Mouse (Mus musculus): Measurements from ENCODE around the gene Pon2. TPM values are rescaled to one million over a fixed set of nuclear protein-coding genes. Genes with fewer than 3 reads are reported as not detected.
"Not testable (repeated sequence)": the region's sequence is repeated elsewhere in the genome, so short reads cannot be mapped to it uniquely, and the experiment has no call there.

Gene Pon2
- 50.7 and 51.8 TPM in 2 replicates for polyA plus RNA-seq (2015; fragmentation: Nextera tagmentation; extraction: Ambion mirVana)

GRCm38 (mm10) chr6:5298092-5298554 lies at the start of gene Pon2:
Pon2 (minus strand) TSS chr6:5298455.
- no peaks in the 10 kb centered on the region; the same call in 1 of the 2 replicates for H3K36me3 ChIP-seq
- WGBS, result 1% methylated on average over 41 of the region's 47 CpGs

DNA sequence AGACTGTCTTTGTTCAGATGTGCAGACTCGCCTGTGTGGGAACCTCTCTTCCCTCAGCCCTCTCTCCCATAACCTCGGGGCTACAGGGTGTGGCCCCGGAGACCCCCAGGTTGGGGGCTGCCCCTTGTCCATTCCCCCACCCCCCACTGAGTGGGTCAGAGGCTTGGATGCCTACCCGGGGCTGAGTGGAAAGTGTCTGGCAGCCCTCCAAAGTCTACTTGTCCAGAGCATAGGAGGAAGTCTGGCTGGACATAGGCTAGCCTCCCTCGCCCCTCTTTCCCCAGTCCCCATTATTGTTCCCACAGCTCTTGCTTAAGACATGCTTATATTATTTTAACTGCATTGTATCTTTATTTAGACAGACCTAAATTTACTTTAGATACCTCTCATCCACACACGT lies 46.0 kb upstream of the Pon2 start:
- ATAC-seq (ENCODE audit: insufficient number of reproducible peaks, low FRiP score, low TSS enrichment, low read depth), result no peak

More at GRCm38 (mm10) chr6:5298092-5298554, at the start of gene Pon2:
- Histone ChIP-seq H3K4me3 (replicated peaks) (peak within 1 kb of the TSS; percentile 54), H3K9me3 (replicated peaks) (no peaks in the 10 kb centered on the region), H3K4me1 (0 out of 2 replicates have a peak, but pooled peaks cover 3% of the 10 kb centered on the region), H3K9ac (peak within 1 kb of the TSS; percentile 42), H3K27me3 (no peaks in the 10 kb centered on the region), H3K4me2 (replicated peaks) (peak within 1 kb of the TSS; percentile 59), H3K27ac (replicated peaks) (peak within 1 kb of the TSS; percentile 87)
- peak; percentile 91 for ATAC-seq (ENCODE audit: insufficient number of reproducible peaks, low FRiP score, low TSS enrichment, low read depth)

GRCm38 (mm10) chr6:5339283-5339682 lies 41.0 kb upstream of the Pon2 start:
- H3K4me3 ChIP-seq (replicated peaks); ATAC-seq (ENCODE audit: insufficient number of reproducible peaks, low FRiP score, low TSS enrichment, low read depth); H3K4me2 ChIP-seq (replicated peaks); H3K9ac ChIP-seq; H3K27me3 ChIP-seq; H3K36me3 ChIP-seq; H3K4me1 ChIP-seq; H3K27ac ChIP-seq (replicated peaks); H3K9me3 ChIP-seq (replicated peaks): not testable (repeated sequence)
- WGBS, result 96% methylated on average over 1 of the region's 1 CpGs

More for the DNA sequence above, 46.0 kb upstream of the Pon2 start:
- Histone ChIP-seq H3K9ac (no peak overlapping the region), H3K27ac (replicated peaks) (no peak overlapping the region), H3K4me3 (replicated peaks) (no peak overlapping the region), H3K9me3 (replicated peaks) (no peaks in the 10 kb centered on the region), H3K4me1 (no peaks in the 10 kb centered on the region), H3K4me2 (replicated peaks) (no peak overlapping the region), H3K27me3 (no peaks in the 10 kb centered on the region), H3K36me3 (no peaks in the 10 kb centered on the region)
- WGBS, result 74% methylated on average over 6 of the region's 6 CpGs

GRCm38 (mm10) chr6:5338781-5339180 lies 40.5 kb upstream of the Pon2 start:
- not testable (repeated sequence) for H3K4me2 ChIP-seq (replicated peaks); H3K4me1 ChIP-seq; H3K27me3 ChIP-seq; H3K27ac ChIP-seq (replicated peaks); H3K9ac ChIP-seq; H3K36me3 ChIP-seq; H3K4me3 ChIP-seq (replicated peaks); H3K9me3 ChIP-seq (replicated peaks); ATAC-seq (ENCODE audit: insufficient number of reproducible peaks, low FRiP score, low TSS enrichment, low read depth)
- WGBS, result 79% methylated on average over 4 of the region's 4 CpGs

GRCm38 (mm10) chr6:5336016-5336415 lies 37.8 kb upstream of the Pon2 start:
- H3K9me3 ChIP-seq (replicated peaks); ATAC-seq (ENCODE audit: insufficient number of reproducible peaks, low FRiP score, low TSS enrichment, low read depth); H3K4me1 ChIP-seq; H3K4me3 ChIP-seq (replicated peaks); H3K27me3 ChIP-seq; H3K36me3 ChIP-seq; H3K27ac ChIP-seq (replicated peaks); H3K4me2 ChIP-seq (replicated peaks); H3K9ac ChIP-seq: not testable (repeated sequence)

DNA sequence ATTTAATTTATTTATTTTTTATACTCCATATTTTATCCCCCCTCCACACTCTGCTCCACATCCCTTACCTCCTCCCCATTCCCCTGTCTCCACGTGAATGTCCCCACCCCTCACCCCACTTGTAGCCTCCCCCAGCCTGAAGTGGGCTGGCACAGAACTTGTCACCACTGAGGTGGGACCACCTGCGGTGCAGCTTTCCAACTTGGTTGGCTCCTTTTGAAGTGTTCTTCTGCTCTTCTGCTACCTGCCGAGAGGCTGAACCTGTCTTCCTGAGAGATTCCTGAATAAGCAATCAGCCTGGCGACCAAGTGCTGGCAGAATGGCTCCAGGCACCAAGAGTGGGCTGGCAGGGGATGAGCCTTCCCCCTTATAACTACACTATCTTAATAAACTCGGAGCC lies 35.8 kb upstream of the Pon2 start:
- no peak for ATAC-seq (ENCODE audit: insufficient number of reproducible peaks, low FRiP score, low TSS enrichment, low read depth)
- 56% methylated on average over 5 of the region's 5 CpGs for WGBS

GRCm38 (mm10) chr6:5332560-5333150 lies 34.4 kb upstream of the Pon2 start:
- WGBS, result 67% methylated on average over 3 of the region's 3 CpGs

More for the DNA sequence above, 35.8 kb upstream of the Pon2 start:
- no peaks in the 10 kb centered on the region for H3K36me3 ChIP-seq
- H3K4me2 ChIP-seq (replicated peaks), result no peak overlapping the region
- H3K9me3 ChIP-seq (replicated peaks), result no peaks in the 10 kb centered on the region
- H3K27ac ChIP-seq (replicated peaks), result no peak overlapping the region
- H3K9ac ChIP-seq, result no peak overlapping the region
- H3K4me3 ChIP-seq (replicated peaks), result no peak overlapping the region
- no peaks in the 10 kb centered on the region for H3K4me1 ChIP-seq
- H3K27me3 ChIP-seq, result no peaks in the 10 kb centered on the region

GRCm38 (mm10) chr6:5325122-5325521 lies 26.9 kb upstream of the Pon2 start:
- Histone ChIP-seq H3K36me3 (no peaks in the 10 kb centered on the region), H3K9ac (no peak overlapping the region), H3K4me1 (no peaks in the 10 kb centered on the region), H3K27me3 (no peaks in the 10 kb centered on the region), H3K4me3 (replicated peaks) (no peak overlapping the region), H3K27ac (replicated peaks) (no peak overlapping the region), H3K4me2 (replicated peaks) (no peak overlapping the region), H3K9me3 (replicated peaks) (no peaks in the 10 kb centered on the region)
- WGBS, result 65% methylated on average over 2 of the region's 2 CpGs
- no peak for ATAC-seq (ENCODE audit: insufficient number of reproducible peaks, low FRiP score, low TSS enrichment, low read depth)

More at GRCm38 (mm10) chr6:5332560-5333150, 34.4 kb upstream of the Pon2 start:
- H3K36me3 ChIP-seq, result no peaks in the 10 kb centered on the region
- no peaks in the 10 kb centered on the region for H3K9me3 ChIP-seq (replicated peaks)
- no peaks in the 10 kb centered on the region for H3K27me3 ChIP-seq
- H3K4me3 ChIP-seq (replicated peaks), result no peak overlapping the region
- H3K4me2 ChIP-seq (replicated peaks), result no peak overlapping the region
- no peaks in the 10 kb centered on the region for H3K4me1 ChIP-seq
- H3K27ac ChIP-seq (replicated peaks), result no peak overlapping the region
- ATAC-seq (ENCODE audit: insufficient number of reproducible peaks, low FRiP score, low TSS enrichment, low read depth), result no peak
- no peak overlapping the region for H3K9ac ChIP-seq

DNA sequence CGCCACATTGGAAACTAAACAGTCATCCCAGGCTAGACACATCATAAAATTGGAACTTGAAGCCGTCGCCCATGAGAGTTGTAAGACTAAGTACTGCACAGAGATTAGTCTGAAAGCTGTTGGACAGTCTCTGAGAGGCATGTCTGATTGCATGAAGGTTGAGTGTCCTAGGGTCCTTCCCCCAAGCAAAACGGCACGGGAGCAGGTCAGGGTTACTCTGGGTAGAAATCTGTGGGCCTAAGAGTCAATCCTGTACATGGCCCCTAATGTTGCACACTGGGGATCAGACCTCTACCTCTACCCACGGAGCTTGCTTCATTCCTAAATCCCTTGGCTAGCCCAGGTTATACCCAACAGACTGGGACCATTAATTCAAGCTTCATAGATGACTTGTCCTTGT lies 25.8 kb upstream of the Pon2 start:
- not testable (repeated sequence) for H3K9me3 ChIP-seq (replicated peaks); H3K4me2 ChIP-seq (replicated peaks); H3K36me3 ChIP-seq; H3K27me3 ChIP-seq; H3K27ac ChIP-seq (replicated peaks); ATAC-seq (ENCODE audit: insufficient number of reproducible peaks, low FRiP score, low TSS enrichment, low read depth); H3K4me3 ChIP-seq (replicated peaks); H3K9ac ChIP-seq; H3K4me1 ChIP-seq
- 96% methylated on average over 6 of the region's 6 CpGs for WGBS

DNA sequence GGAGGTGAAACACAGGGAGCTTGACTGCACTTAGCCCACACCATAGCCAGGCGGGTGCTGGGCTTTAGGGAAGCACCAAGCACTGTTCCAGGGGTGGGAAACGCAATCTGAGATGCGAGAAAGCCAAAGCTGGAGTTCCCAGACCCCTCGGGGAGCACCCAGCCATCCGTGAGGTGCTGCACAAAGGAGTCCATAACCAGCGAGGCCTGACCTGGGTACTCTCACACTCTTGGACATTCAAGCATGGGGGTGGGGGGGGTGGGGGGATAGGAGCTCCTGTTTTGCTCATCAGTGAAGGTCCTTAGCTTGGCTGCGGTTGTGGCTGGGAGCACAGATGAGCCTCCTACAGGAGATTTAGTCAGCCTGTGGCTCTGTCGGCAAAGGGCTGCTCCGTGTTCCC lies 18.4 kb upstream of the Pon2 start:
- H3K9me3 ChIP-seq (replicated peaks), result no peaks in the 10 kb centered on the region
- ATAC-seq (ENCODE audit: insufficient number of reproducible peaks, low FRiP score, low TSS enrichment, low read depth), result no peak
- H3K4me3 ChIP-seq (replicated peaks), result no peak overlapping the region
- 94% methylated on average over 9 of the region's 9 CpGs for WGBS
- no peaks in the 10 kb centered on the region for H3K4me1 ChIP-seq
- H3K4me2 ChIP-seq (replicated peaks), result no peak overlapping the region
- no peaks in the 10 kb centered on the region for H3K36me3 ChIP-seq
- no peak overlapping the region for H3K27ac ChIP-seq (replicated peaks)
- no peaks in the 10 kb centered on the region for H3K27me3 ChIP-seq
- H3K9ac ChIP-seq, result no peak overlapping the region

- no peak for ATAC-seq (ENCODE audit: insufficient number of reproducible peaks, low FRiP score, low TSS enrichment, low read depth)
- Histone ChIP-seq H3K27me3 (no peaks in the 10 kb centered on the region), H3K9me3 (replicated peaks) (no peaks in the 10 kb centered on the region), H3K4me3 (replicated peaks) (no peak overlapping the region), H3K4me1 (no peaks in the 10 kb centered on the region), H3K27ac (replicated peaks) (no peak overlapping the region), H3K9ac (no peak overlapping the region), H3K36me3 (no peaks in the 10 kb centered on the region), H3K4me2 (replicated peaks) (no peak overlapping the region)
- 87% methylated on average over 3 of the region's 3 CpGs for WGBS
These were observed 17.0 kb upstream of the Pon2 start for GRCm38 (mm10) chr6:5315053-5315759.
